Mouse (Mus musculus) midbrain, embryonic 16.5 days (tissue): ENCODE data around the gene Rasl11b. TPM values are rescaled to one million over a fixed set of nuclear protein-coding genes. Genes with fewer than 3 reads are reported as not detected.

Source experiments
- ATAC-seq: fragments of 200-750 bp; cut with Nextera tagmentation; 2 replicates; pipeline ENCODE4 v1.8.0; 2017; ENCODE audit warnings: moderate TSS enrichment
- H3K27ac ChIP-seq: fragments of 300-500 bp; sonication (generic); 2 replicates; pipeline ENCODE4 v1.5.1; 2014; ENCODE audit warnings: mild to moderate bottlenecking, low read length, mixed read lengths
- H3K27me3 ChIP-seq: fragments of 300-500 bp; sonication (generic); 2 replicates; pipeline ENCODE4 v1.6.1; 2014; ENCODE audit warnings: low read depth, low read length, mixed read lengths; ENCODE audit not compliant: control insufficient read depth, insufficient read depth
- H3K36me3 ChIP-seq: fragments of 300-500 bp; sonication (generic); 2 replicates; pipeline ENCODE4 v1.6.1; 2014; ENCODE audit warnings: mild to moderate bottlenecking, low read length, moderate library complexity, mixed read lengths; ENCODE audit not compliant: control insufficient read depth, insufficient read depth
- H3K4me1 ChIP-seq: fragments of 300-500 bp; sonication (generic); 2 replicates; pipeline ENCODE4 v1.6.1; 2014; ENCODE audit warnings: mild to moderate bottlenecking, low read length, mixed read lengths; ENCODE audit not compliant: control insufficient read depth, insufficient read depth
- H3K4me2 ChIP-seq: fragments of 300-500 bp; sonication (generic); 2 replicates; pipeline ENCODE4 v1.6.1; 2014; ENCODE audit warnings: mild to moderate bottlenecking, low read length, mixed read lengths
- H3K4me3 ChIP-seq: fragments of 300-500 bp; sonication (generic); 2 replicates; pipeline ENCODE4 v1.5.1; 2014; ENCODE audit warnings: low read depth, mild to moderate bottlenecking, low read length, moderate library complexity, mixed read lengths
- H3K9ac ChIP-seq: fragments of 300-500 bp; sonication (generic); 2 replicates; pipeline ENCODE4 v1.6.1; 2014; ENCODE audit warnings: low read depth, low read length, mixed read lengths
- H3K9me3 ChIP-seq: fragments of 300-500 bp; sonication (generic); replicated peaks from 2 replicates; pipeline ENCODE4 v1.6.1; 2014; ENCODE audit warnings: mild to moderate bottlenecking, low read length, mixed read lengths; ENCODE audit not compliant: control insufficient read depth, poor library complexity, severe bottlenecking
- WGBS: fragments of 180-500 bp; shearing (Covaris S2); extraction: QIAGEN DNeasy Blood & Tissue Kit; methylation state at CpG from one replicate; pipeline ENCODE4 v1.1.7; 2014; 5-methylcytosine and 5-hydroxymethylcytosine counted together
- polyA plus RNA-seq: library from polyadenylated mRNA; unstranded; fragments of >200 nt; fragmentation: Nextera tagmentation; extraction: Ambion mirVana; gene quantifications from 2 replicates; pipeline ENCODE4 v1.2.1, GENCODE M21; 2015

Gene Rasl11b
- polyA plus RNA-seq, result 11.3 and 12.4 TPM in 2 replicates

- no peaks in the 10 kb centered on the region for H3K36me3 ChIP-seq
- H3K27ac ChIP-seq, result peak within 1 kb of the TSS; percentile 44
- WGBS, result under 1% methylated on average over 66 of the region's 82 CpGs
- H3K4me2 ChIP-seq, result peak within 1 kb of the TSS; percentile 96
- H3K4me1 ChIP-seq, result peaks cover 25% of the 10 kb centered on the region
- H3K4me3 ChIP-seq, result peak within 1 kb of the TSS; percentile 77
- peak; percentile 96 for ATAC-seq
- peaks cover 4% of the 10 kb centered on the region; the same call in 1 of the 2 replicates for H3K27me3 ChIP-seq
- peak within 1 kb of the TSS; percentile 72 for H3K9ac ChIP-seq
- no peaks in the 10 kb centered on the region for H3K9me3 ChIP-seq
Measured at GRCm38 (mm10) chr5:74194841-74195613, at the start of gene Rasl11b. Gene Rasl11b, plus strand, starts transcription at chr5:74195286.

GRCm38 (mm10) chr5:74147631-74148030 lies 47.5 kb upstream of the Rasl11b start:
- ATAC-seq, result no peak
- 87% methylated on average over 10 of the region's 10 CpGs for WGBS
- H3K4me2 ChIP-seq, result no peak overlapping the region

GRCm38 (mm10) chr5:74149975-74150374 lies 45.1 kb upstream of the Rasl11b start:
- H3K9ac ChIP-seq, result no peak overlapping the region
- 80% methylated on average over 6 of the region's 6 CpGs for whole genome bisulfite sequencing
- no peaks in the 10 kb centered on the region for H3K9me3 ChIP-seq
- H3K4me2 ChIP-seq, result no peak overlapping the region
- H3K4me3 ChIP-seq, result no peak overlapping the region
- H3K4me1 ChIP-seq, result no peaks in the 10 kb centered on the region
- no peaks in the 10 kb centered on the region for H3K27me3 ChIP-seq
- H3K36me3 ChIP-seq, result no peaks in the 10 kb centered on the region
- no peak for ATAC-seq
- H3K27ac ChIP-seq, result no peak overlapping the region

More at GRCm38 (mm10) chr5:74147631-74148030, 47.5 kb upstream of the Rasl11b start:
- Histone ChIP-seq H3K27me3 (no peaks in the 10 kb centered on the region), H3K27ac (no peak overlapping the region), H3K36me3 (no peaks in the 10 kb centered on the region), H3K9me3 (no peaks in the 10 kb centered on the region), H3K4me1 (no peaks in the 10 kb centered on the region), H3K9ac (no peak overlapping the region), H3K4me3 (no peak overlapping the region)

- no peak overlapping the region for H3K4me2 ChIP-seq
- H3K36me3 ChIP-seq, result no peaks in the 10 kb centered on the region
- H3K4me1 ChIP-seq, result no peaks in the 10 kb centered on the region
- no peak overlapping the region for H3K27ac ChIP-seq
- 88% methylated on average over 11 of the region's 11 CpGs for WGBS
- no peak overlapping the region for H3K4me3 ChIP-seq
- ATAC-seq, result no peak
- no peaks in the 10 kb centered on the region for H3K27me3 ChIP-seq
- no peak overlapping the region for H3K9ac ChIP-seq
- H3K9me3 ChIP-seq, result no peaks in the 10 kb centered on the region
Measured at GRCm38 (mm10) chr5:74151774-74152173, 43.3 kb upstream of the Rasl11b start.

GRCm38 (mm10) chr5:74155860-74156351 lies 39.2 kb upstream of the Rasl11b start:
- 66% methylated on average over 7 of the region's 7 CpGs for WGBS
- no peak for ATAC-seq
- Histone ChIP-seq H3K9ac (no peak overlapping the region), H3K4me3 (no peak overlapping the region), H3K9me3 (no peaks in the 10 kb centered on the region), H3K36me3 (no peaks in the 10 kb centered on the region), H3K27me3 (no peaks in the 10 kb centered on the region), H3K27ac (no peak overlapping the region), H3K4me2 (no peak overlapping the region), H3K4me1 (no peaks in the 10 kb centered on the region)

GRCm38 (mm10) chr5:74158929-74159632 lies 36.0 kb upstream of the Rasl11b start:
- no peaks in the 10 kb centered on the region for H3K36me3 ChIP-seq
- ATAC-seq, result no peak
- no peaks in the 10 kb centered on the region for H3K27me3 ChIP-seq
- H3K27ac ChIP-seq, result no peak overlapping the region
- no peak overlapping the region for H3K4me3 ChIP-seq
- no peaks in the 10 kb centered on the region for H3K9me3 ChIP-seq
- H3K9ac ChIP-seq, result no peak overlapping the region
- 88% methylated on average over 6 of the region's 6 CpGs for WGBS
- peaks cover 10% of the 10 kb centered on the region for H3K4me1 ChIP-seq
- H3K4me2 ChIP-seq, result no peak overlapping the region

- H3K27me3 ChIP-seq, result no peaks in the 10 kb centered on the region
- H3K4me3 ChIP-seq, result no peak overlapping the region
- 77% methylated on average over 7 of the region's 7 CpGs for WGBS
- no peak overlapping the region for H3K27ac ChIP-seq
- peaks cover 10% of the 10 kb centered on the region for H3K4me1 ChIP-seq
- H3K9me3 ChIP-seq, result no peaks in the 10 kb centered on the region
- H3K9ac ChIP-seq, result no peak overlapping the region
- H3K36me3 ChIP-seq, result no peaks in the 10 kb centered on the region
- no peak for ATAC-seq
- H3K4me2 ChIP-seq, result no peak overlapping the region
Measured at GRCm38 (mm10) chr5:74159906-74160305, 35.2 kb upstream of the Rasl11b start.

- WGBS, result 79% methylated on average over 4 of the region's 4 CpGs
- ATAC-seq, result no peak
- Histone ChIP-seq H3K27me3 (no peaks in the 10 kb centered on the region), H3K9me3 (no peaks in the 10 kb centered on the region), H3K36me3 (no peaks in the 10 kb centered on the region), H3K4me2 (no peak overlapping the region), H3K9ac (no peak overlapping the region), H3K27ac (no peak overlapping the region), H3K4me1 (peaks cover 10% of the 10 kb centered on the region), H3K4me3 (no peak overlapping the region)
Measured at GRCm38 (mm10) chr5:74160349-74160748, 34.7 kb upstream of the Rasl11b start.
